Mouse (Mus musculus) stomach, postnatal 0 days (tissue): Measurements from ENCODE around the gene Slc28a3.

Source experiments
- CTCF ChIP-seq: IDR thresholded peaks from 2 replicates; pipeline ENCODE4 v1.5.1; 2016; ENCODE audit warnings: antibody characterized with exemption, low read depth, mild to moderate bottlenecking, moderate library complexity
- EP300 ChIP-seq: optimal IDR thresholded peaks from 2 replicates; pipeline ENCODE3; 2016; ENCODE audit warnings: antibody characterized with exemption

- TF ChIP-seq CTCF (peak; percentile 13; the same call in 1 of the 2 replicates), EP300 (no peak)
These were observed 23.2 kb upstream of the Slc28a3 start for GRCm38 (mm10) chr13:58633887-58634286.
